Mouse (Mus musculus) CD4-positive, CD25-positive, alpha-beta regulatory T cell, adult 4 months (primary cell): ENCODE data around the gene Bbs4. TPM values are rescaled to one million over a fixed set of nuclear protein-coding genes. Genes with fewer than 3 reads are reported as not detected.

Experiments
- ATAC-seq: one replicate; pipeline ENCODE4 v1.8.0; 2017
- polyA plus RNA-seq, 2 experiments: library from polyadenylated mRNA; unstranded; fragments of 100-300 nt; shearing (Covaris generic); gene quantifications; one replicate each; pipeline ENCODE4 v1.2.1; 2017

The Bbs4 gene
- polyA plus RNA-seq, 2 experiments from 2014 or later, result 15.7 to 18.1 TPM

GRCm38 (mm10) chr9:59291688-59292492 is 61.4 kb downstream of the Bbs4 start:
- ATAC-seq, result peak; percentile 19

GRCm38 (mm10) chr9:59290957-59291687 is 62.2 kb downstream of the Bbs4 start, which contains the start of gene Adpgk:
Gene Adpgk, plus strand, starts transcription at chr9:59291558.
- ATAC-seq, result peak; percentile 96

GRCm38 (mm10) chr9:59289529-59290115 is 63.7 kb downstream of the Bbs4 start:
- ATAC-seq, result no peak

GRCm38 (mm10) chr9:59288685-59289410 is 64.5 kb downstream of the Bbs4 start:
- ATAC-seq, result no peak

GRCm38 (mm10) chr9:59288058-59288457 is 65.2 kb downstream of the Bbs4 start:
- no peak for ATAC-seq

- ATAC-seq, result no peak
Observed at GRCm38 (mm10) chr9:59285614-59286013, 67.7 kb downstream of the Bbs4 start.

GRCm38 (mm10) chr9:59282683-59282986 is 70.7 kb downstream of the Bbs4 start:
- ATAC-seq, result no peak

GRCm38 (mm10) chr9:59281871-59282682 is 71.2 kb downstream of the Bbs4 start:
- ATAC-seq, result peak; percentile 78

GRCm38 (mm10) chr9:59280888-59281287 is 72.4 kb downstream of the Bbs4 start:
- ATAC-seq, result no peak

GRCm38 (mm10) chr9:59278694-59279093 is 74.6 kb downstream of the Bbs4 start:
- no peak for ATAC-seq

GRCm38 (mm10) chr9:59278199-59278598 is 75.1 kb downstream of the Bbs4 start:
- ATAC-seq, result no peak

GRCm38 (mm10) chr9:59274846-59275455 is 78.4 kb downstream of the Bbs4 start:
- no peak for ATAC-seq

GRCm38 (mm10) chr9:59273199-59273598 is 80.1 kb downstream of the Bbs4 start:
- ATAC-seq, result no peak

Other genes with a start within 250 kb of the Bbs4 start
- 10 to 100 TPM in 1 of 2 experiments, 1 to 10 TPM in 1; 8.0 to 13.8 TPM for gene Adpgk, start 62.0 kb downstream of the Bbs4 start, polyA plus RNA-seq
- 10 to 100 TPM; 29.6 to 30.0 TPM for gene Arih1, start 133.1 kb upstream of the Bbs4 start, polyA plus RNA-seq
- gene Hexa, start 186.0 kb upstream of the Bbs4 start, polyA plus RNA-seq, result 10 to 100 TPM; 37.1 to 56.0 TPM
- 1 to 10 TPM in 1 of 2 experiments, under 1 TPM in 1; 0.89 to 1.4 TPM for gene Tmem202, start 186.3 kb upstream of the Bbs4 start, polyA plus RNA-seq
- gene Celf6, start 224.4 kb upstream of the Bbs4 start, polyA plus RNA-seq, result not detected